Mouse (Mus musculus): ENCODE measurements around the gene Lrrc26. TPM values are rescaled to one million over a fixed set of nuclear protein-coding genes. Genes with fewer than 3 reads are reported as not detected.

Lrrc26 gene
- polyA plus RNA-seq, 1 experiment = not detected

GRCm38 (mm10) chr2:25304657-25305541, 15.2 kb downstream of the Lrrc26 start:
- TF ChIP-seq GATA1 (IDR thresholded peaks at IDR 0.05; ENCODE audit: low read length) = no peak
- no peak for TF ChIP-seq TAL1 (IDR thresholded peaks at IDR 0.05; ENCODE audit: low read length)
- Histone ChIP-seq H3K9me3 (ENCODE audit: control insufficient read depth, low read length) (no peaks in the 10 kb centered on the region), H3K27me3 (ENCODE audit: control insufficient read depth) (peaks cover 70% of the 10 kb centered on the region), H3K4me1 (ENCODE audit: control insufficient read depth) (peaks cover 9% of the 10 kb centered on the region), H3K4me3 (replicated peaks) (peak overlapping the region; percentile 23), H3K36me3 (ENCODE audit: control insufficient read depth) (no peaks in the 10 kb centered on the region)

- H3K4me1 ChIP-seq (ENCODE audit: control insufficient read depth) = peaks cover 9% of the 10 kb centered on the region
- no peaks in the 10 kb centered on the region for H3K36me3 ChIP-seq (ENCODE audit: control insufficient read depth)
- H3K4me3 ChIP-seq (replicated peaks) = no peak overlapping the region
- peaks cover 79% of the 10 kb centered on the region for H3K27me3 ChIP-seq (ENCODE audit: control insufficient read depth)
- H3K9me3 ChIP-seq (ENCODE audit: control insufficient read depth, low read length) = no peaks in the 10 kb centered on the region
- no peak for TF ChIP-seq TAL1 (IDR thresholded peaks at IDR 0.05; ENCODE audit: low read length)
- no peak for TF ChIP-seq GATA1 (IDR thresholded peaks at IDR 0.05; ENCODE audit: low read length)
Observed at GRCm38 (mm10) chr2:25305587-25306359, 16.1 kb downstream of the Lrrc26 start.

DNA sequence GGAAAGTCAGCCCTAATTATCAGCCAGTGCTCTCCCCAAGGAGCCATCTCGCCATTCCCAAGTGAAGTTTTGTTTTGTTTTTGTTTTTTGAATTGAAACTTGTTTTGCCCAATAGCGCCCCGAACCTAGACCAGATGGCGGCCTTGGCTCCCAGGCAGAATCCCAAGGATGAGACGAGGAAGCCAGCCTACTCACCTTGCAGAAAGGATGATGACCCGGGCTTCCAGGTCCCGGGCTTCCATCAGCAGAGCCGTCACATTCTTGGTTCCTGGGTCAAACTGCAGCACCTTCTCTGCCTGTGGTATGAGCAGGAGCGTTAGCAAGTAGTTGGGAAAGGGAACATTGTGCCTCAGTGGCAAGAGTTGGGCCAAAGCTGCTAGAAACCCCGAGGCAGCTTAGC, 20.5 kb downstream of the Lrrc26 start:
- no peaks in the 10 kb centered on the region for H3K36me3 ChIP-seq (ENCODE audit: control insufficient read depth)
- TF ChIP-seq TAL1 (IDR thresholded peaks at IDR 0.05; ENCODE audit: low read length) (no peak), GATA1 (IDR thresholded peaks at IDR 0.05; ENCODE audit: low read length) (no peak)
- peaks cover 88% of the 10 kb centered on the region for H3K27me3 ChIP-seq (ENCODE audit: control insufficient read depth)
- peaks cover 2% of the 10 kb centered on the region for H3K4me1 ChIP-seq (ENCODE audit: control insufficient read depth)
- no peak overlapping the region for H3K4me3 ChIP-seq (replicated peaks)
- no peaks in the 10 kb centered on the region for H3K9me3 ChIP-seq (ENCODE audit: control insufficient read depth, low read length)

DNA sequence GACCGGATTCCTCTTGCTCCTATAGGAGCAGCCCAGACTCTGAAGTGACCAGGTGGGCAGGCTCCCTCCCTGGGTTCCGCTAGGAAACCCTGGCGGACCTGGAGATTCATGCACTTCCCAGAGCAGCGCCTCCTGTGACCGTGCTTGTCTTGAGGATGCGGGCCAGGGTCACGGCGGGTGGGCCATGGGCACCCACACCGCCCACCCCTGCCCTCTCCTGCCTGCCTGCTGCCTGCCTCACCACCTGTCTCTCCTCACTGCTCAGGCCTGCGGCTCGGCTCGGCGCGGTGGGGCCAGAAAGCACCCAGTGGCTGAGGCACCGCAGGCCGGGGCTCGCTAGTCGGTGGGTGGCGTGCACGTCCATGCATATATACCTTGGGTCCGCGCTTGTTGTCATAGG, 21.3 kb downstream of the Lrrc26 start:
- TF ChIP-seq TAL1 (IDR thresholded peaks at IDR 0.05; ENCODE audit: low read length) (no peak), GATA1 (IDR thresholded peaks at IDR 0.05; ENCODE audit: low read length) (no peak)
- H3K27me3 ChIP-seq (ENCODE audit: control insufficient read depth) = peaks cover 83% of the 10 kb centered on the region
- no peak overlapping the region for H3K4me3 ChIP-seq (replicated peaks)
- no peaks in the 10 kb centered on the region for H3K36me3 ChIP-seq (ENCODE audit: control insufficient read depth)
- H3K4me1 ChIP-seq (ENCODE audit: control insufficient read depth) = no peaks in the 10 kb centered on the region
- H3K9me3 ChIP-seq (ENCODE audit: control insufficient read depth, low read length) = no peaks in the 10 kb centered on the region

DNA sequence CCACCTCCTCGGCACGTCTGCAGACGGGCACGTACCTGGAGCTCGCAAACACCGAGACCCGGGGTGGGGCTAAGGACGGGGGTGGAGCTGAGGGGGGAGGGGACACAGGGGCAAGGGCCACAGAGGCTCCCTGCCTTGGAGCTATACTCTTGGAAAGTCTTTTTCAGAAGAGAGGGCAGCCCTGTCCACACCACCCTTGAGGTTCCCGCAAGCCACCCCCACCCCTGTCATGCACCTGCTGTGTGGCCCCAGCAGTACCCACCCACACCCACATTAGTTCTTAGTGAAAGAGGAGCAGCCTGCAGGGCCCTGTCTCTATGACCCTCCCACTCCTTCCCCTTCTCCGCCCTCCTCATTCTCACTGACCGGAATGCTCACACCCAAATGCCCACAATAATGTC, 21.8 kb downstream of the Lrrc26 start:
- Histone ChIP-seq H3K9me3 (ENCODE audit: control insufficient read depth, low read length) (no peaks in the 10 kb centered on the region), H3K27me3 (ENCODE audit: control insufficient read depth) (peaks cover 83% of the 10 kb centered on the region), H3K4me3 (replicated peaks) (no peak overlapping the region), H3K4me1 (ENCODE audit: control insufficient read depth) (no peaks in the 10 kb centered on the region), H3K36me3 (ENCODE audit: control insufficient read depth) (no peaks in the 10 kb centered on the region)
- no peak for TF ChIP-seq GATA1 (IDR thresholded peaks at IDR 0.05; ENCODE audit: low read length)

- H3K9me3 ChIP-seq (ENCODE audit: control insufficient read depth, low read length) = no peaks in the 10 kb centered on the region; the same call in 1 of the 2 replicates
- no peak for TF ChIP-seq GATA1 (IDR thresholded peaks at IDR 0.05; ENCODE audit: low read length)
- TF ChIP-seq TAL1 (IDR thresholded peaks at IDR 0.05; ENCODE audit: low read length) = no peak
- peaks cover 9% of the 10 kb centered on the region for H3K4me1 ChIP-seq (ENCODE audit: control insufficient read depth)
- no peak overlapping the region for H3K4me3 ChIP-seq (replicated peaks)
- no peaks in the 10 kb centered on the region for H3K36me3 ChIP-seq (ENCODE audit: control insufficient read depth)
- peaks cover 77% of the 10 kb centered on the region for H3K27me3 ChIP-seq (ENCODE audit: control insufficient read depth)
Observed at GRCm38 (mm10) chr2:25318119-25318966, 28.6 kb downstream of the Lrrc26 start.

DNA sequence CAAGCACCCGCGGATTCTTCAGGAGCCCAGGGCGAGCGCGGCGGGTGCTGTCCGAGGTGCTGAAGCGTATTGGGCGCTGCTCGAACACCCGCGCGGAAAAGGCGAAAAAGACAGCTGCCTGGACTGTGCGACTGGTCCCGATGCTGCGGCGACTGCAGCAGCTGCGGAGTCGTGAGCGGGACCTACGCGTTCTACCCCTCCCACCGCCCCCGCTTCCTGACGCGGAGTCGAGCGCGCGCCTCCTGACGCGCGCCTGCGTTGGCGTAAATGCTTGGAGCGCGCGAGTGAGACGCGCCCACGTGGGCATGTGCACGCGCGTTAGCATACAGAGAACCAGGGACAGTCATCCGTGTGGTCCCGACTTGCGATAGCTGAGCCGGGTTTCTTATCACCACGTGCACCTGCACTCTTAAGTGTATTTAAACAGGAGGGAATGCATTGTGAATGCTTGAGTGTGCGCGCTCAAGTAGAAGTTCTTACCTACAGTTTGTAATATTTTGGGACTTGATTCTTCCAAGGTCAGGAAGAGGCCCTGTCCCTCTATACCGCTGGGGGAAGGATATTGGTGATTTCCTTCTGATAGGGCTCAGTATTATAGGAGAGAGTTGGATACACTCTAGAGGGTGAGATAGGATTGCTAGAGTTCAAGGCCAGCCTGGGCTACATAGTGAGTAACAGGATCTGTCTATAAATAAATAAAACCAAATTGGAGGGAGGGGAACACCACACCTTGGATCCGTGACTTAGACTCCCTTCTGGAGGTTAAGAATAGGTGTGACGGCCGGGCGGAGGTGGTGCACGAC, 29.5 kb downstream of the Lrrc26 start, which contains the start of gene Grin1:
Gene Grin1, minus strand, starts transcription at position 217 of the 803 bp plus-strand sequence.
- peaks cover 74% of the 10 kb centered on the region for H3K27me3 ChIP-seq (ENCODE audit: control insufficient read depth)
- TF ChIP-seq TAL1 (IDR thresholded peaks at IDR 0.05; ENCODE audit: low read length) = no peak
- TF ChIP-seq GATA1 (IDR thresholded peaks at IDR 0.05; ENCODE audit: low read length) = no peak
- H3K9me3 ChIP-seq (ENCODE audit: control insufficient read depth, low read length) = no peaks in the 10 kb centered on the region; the same call in 1 of the 2 replicates
- H3K36me3 ChIP-seq (ENCODE audit: control insufficient read depth) = no peaks in the 10 kb centered on the region
- peaks cover 9% of the 10 kb centered on the region for H3K4me1 ChIP-seq (ENCODE audit: control insufficient read depth)
- no peak within 1 kb of the TSS for H3K4me3 ChIP-seq (replicated peaks)

- no peak for TF ChIP-seq GATA1 (IDR thresholded peaks at IDR 0.05; ENCODE audit: low read length)
- TF ChIP-seq TAL1 (IDR thresholded peaks at IDR 0.05; ENCODE audit: low read length) = no peak
- Histone ChIP-seq H3K9me3 (ENCODE audit: control insufficient read depth, low read length) (no peaks in the 10 kb centered on the region; the same call in 1 of the 2 replicates), H3K4me3 (replicated peaks) (no peak overlapping the region), H3K36me3 (ENCODE audit: control insufficient read depth) (no peaks in the 10 kb centered on the region), H3K27me3 (ENCODE audit: control insufficient read depth) (peaks cover 75% of the 10 kb centered on the region), H3K4me1 (ENCODE audit: control insufficient read depth) (peaks cover 9% of the 10 kb centered on the region)
Observed at GRCm38 (mm10) chr2:25320084-25320483, 30.4 kb downstream of the Lrrc26 start.
